Mouse (Mus musculus): ENCODE measurements around the gene Dexi. TPM values are rescaled to one million over a fixed set of nuclear protein-coding genes. Genes with fewer than 3 reads are reported as not detected.
A peak's percentile ranks its signal among the peaks of the same experiment; 100 is the strongest.

Gene Dexi
- polyA plus RNA-seq, 1 experiment from 2014 or later, result 22.1 TPM

GRCm38 (mm10) chr16:10533781-10534180, 9.1 kb downstream of the Dexi start:
- H3K4me1 ChIP-seq (replicated peaks), result no peaks in the 10 kb centered on the region
- WGBS, result 93% methylated on average over 4 of the region's 4 CpGs
- H3K27me3 ChIP-seq (ENCODE audit: insufficient read depth, poor library complexity, severe bottlenecking), result no peaks in the 10 kb centered on the region
- no peak overlapping the region for H3K4me3 ChIP-seq
- no peaks in the 10 kb centered on the region for H3K9me3 ChIP-seq
- no peak overlapping the region for H3K27ac ChIP-seq
- no peak for DNase-seq (ENCODE audit: low spot score)
- peaks cover 46% of the 10 kb centered on the region for H3K36me3 ChIP-seq

GRCm38 (mm10) chr16:10530179-10530578, 12.7 kb downstream of the Dexi start:
- Histone ChIP-seq H3K36me3 (peaks cover 35% of the 10 kb centered on the region), H3K27me3 (ENCODE audit: insufficient read depth, poor library complexity, severe bottlenecking) (no peaks in the 10 kb centered on the region), H3K4me1 (replicated peaks) (no peaks in the 10 kb centered on the region), H3K27ac (no peak overlapping the region), H3K4me3 (no peak overlapping the region), H3K9me3 (no peaks in the 10 kb centered on the region)
- DNase-seq (ENCODE audit: low spot score), result no peak
- WGBS, result 96% methylated on average over 4 of the region's 4 CpGs

GRCm38 (mm10) chr16:10528382-10528781, 14.5 kb downstream of the Dexi start:
- no peaks in the 10 kb centered on the region for H3K9me3 ChIP-seq
- no peaks in the 10 kb centered on the region for H3K4me1 ChIP-seq (replicated peaks)
- no peak overlapping the region for H3K27ac ChIP-seq
- H3K27me3 ChIP-seq (ENCODE audit: insufficient read depth, poor library complexity, severe bottlenecking), result no peaks in the 10 kb centered on the region
- H3K4me3 ChIP-seq, result no peak overlapping the region
- peaks cover 25% of the 10 kb centered on the region for H3K36me3 ChIP-seq
- no peak for DNase-seq (ENCODE audit: low spot score)
- 89% methylated on average over 3 of the region's 3 CpGs for WGBS

- Histone ChIP-seq H3K36me3 (peaks cover 25% of the 10 kb centered on the region), H3K27me3 (ENCODE audit: insufficient read depth, poor library complexity, severe bottlenecking) (no peaks in the 10 kb centered on the region), H3K4me1 (replicated peaks) (no peaks in the 10 kb centered on the region), H3K27ac (no peak overlapping the region), H3K9me3 (no peaks in the 10 kb centered on the region), H3K4me3 (no peak overlapping the region)
- DNase-seq (ENCODE audit: low spot score), result no peak
- 74% methylated on average over 6 of the region's 6 CpGs for WGBS
These were observed 15.7 kb downstream of the Dexi start for GRCm38 (mm10) chr16:10527046-10527644.

GRCm38 (mm10) chr16:10525610-10525980, 17.3 kb downstream of the Dexi start:
- Histone ChIP-seq H3K9me3 (no peaks in the 10 kb centered on the region), H3K4me3 (no peak overlapping the region), H3K36me3 (peaks cover 15% of the 10 kb centered on the region), H3K27ac (no peak overlapping the region), H3K4me1 (replicated peaks) (no peaks in the 10 kb centered on the region), H3K27me3 (ENCODE audit: insufficient read depth, poor library complexity, severe bottlenecking) (no peaks in the 10 kb centered on the region)
- DNase-seq (ENCODE audit: low spot score), result no peak
- 62% methylated on average over 2 of the region's 2 CpGs for WGBS

- peaks cover 9% of the 10 kb centered on the region for H3K36me3 ChIP-seq
- WGBS, result 82% methylated on average over 4 of the region's 4 CpGs
- DNase-seq (ENCODE audit: low spot score), result no peak
These were observed 17.8 kb downstream of the Dexi start for GRCm38 (mm10) chr16:10524866-10525609.

GRCm38 (mm10) chr16:10523650-10524049, 19.2 kb downstream of the Dexi start:
- no peaks in the 10 kb centered on the region for H3K4me1 ChIP-seq (replicated peaks)
- no peaks in the 10 kb centered on the region for H3K36me3 ChIP-seq
- no peaks in the 10 kb centered on the region for H3K27me3 ChIP-seq (ENCODE audit: insufficient read depth, poor library complexity, severe bottlenecking)
- WGBS, result 91% methylated on average over 8 of the region's 8 CpGs
- no peaks in the 10 kb centered on the region for H3K9me3 ChIP-seq
- no peak overlapping the region for H3K27ac ChIP-seq
- H3K4me3 ChIP-seq, result no peak overlapping the region
- DNase-seq (ENCODE audit: low spot score), result no peak

More at GRCm38 (mm10) chr16:10524866-10525609, 17.8 kb downstream of the Dexi start:
- H3K4me1 ChIP-seq (replicated peaks), result no peaks in the 10 kb centered on the region
- H3K27me3 ChIP-seq (ENCODE audit: insufficient read depth, poor library complexity, severe bottlenecking), result no peaks in the 10 kb centered on the region
- no peak overlapping the region for H3K27ac ChIP-seq
- no peaks in the 10 kb centered on the region for H3K9me3 ChIP-seq
- H3K4me3 ChIP-seq, result no peak overlapping the region

- WGBS, result 85% methylated on average over 1 of the region's 1 CpGs
- DNase-seq (ENCODE audit: low spot score), result peak; percentile 64
- Histone ChIP-seq H3K9me3 (no peaks in the 10 kb centered on the region), H3K4me3 (no peak overlapping the region), H3K27ac (no peak overlapping the region), H3K27me3 (ENCODE audit: insufficient read depth, poor library complexity, severe bottlenecking) (no peaks in the 10 kb centered on the region), H3K4me1 (replicated peaks) (no peaks in the 10 kb centered on the region; the same call in 1 of the 2 replicates), H3K36me3 (no peaks in the 10 kb centered on the region)
These were observed 20.0 kb downstream of the Dexi start for GRCm38 (mm10) chr16:10522811-10523210.

- Histone ChIP-seq H3K27me3 (ENCODE audit: insufficient read depth, poor library complexity, severe bottlenecking) (no peaks in the 10 kb centered on the region), H3K36me3 (no peaks in the 10 kb centered on the region), H3K9me3 (no peaks in the 10 kb centered on the region), H3K27ac (no peak overlapping the region), H3K4me1 (replicated peaks) (peaks cover 5% of the 10 kb centered on the region), H3K4me3 (no peak overlapping the region)
- WGBS, result 47% methylated on average over 2 of the region's 2 CpGs
- peak; percentile 81 for DNase-seq (ENCODE audit: low spot score)
These were observed 21.8 kb downstream of the Dexi start for GRCm38 (mm10) chr16:10520908-10521614.

GRCm38 (mm10) chr16:10518030-10518429, 24.8 kb downstream of the Dexi start:
- 59% methylated on average over 5 of the region's 5 CpGs for WGBS
- no peaks in the 10 kb centered on the region for H3K27me3 ChIP-seq (ENCODE audit: insufficient read depth, poor library complexity, severe bottlenecking)
- H3K27ac ChIP-seq, result no peak overlapping the region
- no peaks in the 10 kb centered on the region for H3K36me3 ChIP-seq
- peak; percentile 8 for DNase-seq (ENCODE audit: low spot score)
- H3K4me1 ChIP-seq (replicated peaks), result peaks cover 5% of the 10 kb centered on the region
- no peak overlapping the region for H3K4me3 ChIP-seq
- no peaks in the 10 kb centered on the region for H3K9me3 ChIP-seq

GRCm38 (mm10) chr16:10515953-10516572, 26.8 kb downstream of the Dexi start:
- H3K4me1 ChIP-seq (replicated peaks), result peaks cover 5% of the 10 kb centered on the region
- no peaks in the 10 kb centered on the region for H3K9me3 ChIP-seq
- H3K27me3 ChIP-seq (ENCODE audit: insufficient read depth, poor library complexity, severe bottlenecking), result no peaks in the 10 kb centered on the region
- no peak for DNase-seq (ENCODE audit: low spot score)
- H3K4me3 ChIP-seq, result no peak overlapping the region
- H3K27ac ChIP-seq, result no peak overlapping the region
- no peaks in the 10 kb centered on the region for H3K36me3 ChIP-seq
- 92% methylated on average over 12 of the region's 12 CpGs for WGBS

GRCm38 (mm10) chr16:10511134-10511520, 31.7 kb downstream of the Dexi start:
- Histone ChIP-seq H3K27me3 (ENCODE audit: insufficient read depth, poor library complexity, severe bottlenecking) (no peaks in the 10 kb centered on the region), H3K4me3 (no peak overlapping the region), H3K9me3 (no peaks in the 10 kb centered on the region), H3K4me1 (replicated peaks) (no peaks in the 10 kb centered on the region), H3K27ac (no peak overlapping the region), H3K36me3 (no peaks in the 10 kb centered on the region)
- DNase-seq (ENCODE audit: low spot score), result no peak
- 90% methylated on average over 12 of the region's 12 CpGs for WGBS
